Mouse (Mus musculus) G1E (cell line): ENCODE data around the gene Efna2.

Experiments used
- CTCF ChIP-seq: IDR thresholded peaks from 2 replicates; pipeline ENCODE4 v1.5.1; 2012; ENCODE audit warnings: low read depth, low read length, inconsistent platforms, mixed read lengths
- GATA1 ChIP-seq: IDR thresholded peaks from 2 replicates; pipeline ENCODE4 v1.6.1; 2012; ENCODE audit warnings: borderline replicate concordance, low read length, inconsistent platforms, mixed read lengths
- TAL1 ChIP-seq: conservative IDR thresholded peaks from 2 replicates; pipeline ENCODE4 v1.6.1; 2012; ENCODE audit warnings: low read depth, low read length, inconsistent platforms, mixed read lengths

- no peak for TF ChIP-seq TAL1
- TF ChIP-seq CTCF = no peak
- no peak for TF ChIP-seq GATA1
Observed at GRCm38 (mm10) chr10:80194441-80194840, 15.2 kb downstream of the Efna2 start.
